Mouse (Mus musculus): ENCODE measurements around the gene Pitpnm3. TPM values are rescaled to one million over a fixed set of nuclear protein-coding genes. Genes with fewer than 3 reads are reported as not detected.

Pitpnm3 gene
- total and polyA plus RNA-seq, 2 experiments from 2014 or later = 3.2 to 14.0 TPM

GRCm38 (mm10) chr11:72067326-72067725, 68.3 kb downstream of the Pitpnm3 start:
- Histone ChIP-seq H3K4me2 (ENCODE audit: low read depth) (no peak overlapping the region), H3K27ac (ENCODE audit: low read depth, low read length) (no peak overlapping the region; the same call in 1 of the 2 replicates)

GRCm38 (mm10) chr11:72066330-72066729, 69.2 kb downstream of the Pitpnm3 start:
- Histone ChIP-seq H3K9ac (no peak overlapping the region), H3K9me3 (ENCODE audit: low read length) (peaks cover 11% of the 10 kb centered on the region; the same call in 1 of the 2 replicates), H3K27ac (ENCODE audit: low read depth, low read length) (no peak overlapping the region), H3K4me1 (ENCODE audit: insufficient read depth) (peaks cover 10% of the 10 kb centered on the region), H3K36me3 (ENCODE audit: insufficient read depth) (no peaks in the 10 kb centered on the region), H3K4me2 (ENCODE audit: low read depth) (no peak overlapping the region), H3K4me3 (ENCODE audit: low read depth, low read length) (no peak overlapping the region), H3K27me3 (ENCODE audit: insufficient read depth, low read length) (no peaks in the 10 kb centered on the region)
- DNase-seq = no peak
- peak; percentile 52 for TF ChIP-seq CTCF (IDR thresholded peaks at IDR 0.05; ENCODE audit: low read depth)
- WGBS = 40% methylated on average over 6 of the region's 6 CpGs
- ATAC-seq = no peak

More at GRCm38 (mm10) chr11:72067326-72067725, 68.3 kb downstream of the Pitpnm3 start:
- DNase-seq (peak; percentile 52), ATAC-seq (no peak)
- 68% methylated on average over 5 of the region's 5 CpGs for WGBS
- Histone ChIP-seq H3K4me3 (ENCODE audit: low read depth, low read length) (no peak overlapping the region), H3K27me3 (ENCODE audit: insufficient read depth, low read length) (no peaks in the 10 kb centered on the region), H3K4me1 (ENCODE audit: insufficient read depth) (peaks cover 10% of the 10 kb centered on the region), H3K9me3 (ENCODE audit: low read length) (peaks cover 11% of the 10 kb centered on the region; the same call in 1 of the 2 replicates), H3K9ac (no peak overlapping the region), H3K36me3 (ENCODE audit: insufficient read depth) (no peaks in the 10 kb centered on the region)
- TF ChIP-seq CTCF (IDR thresholded peaks at IDR 0.05; ENCODE audit: low read depth) = no peak

- Histone ChIP-seq H3K4me3 (ENCODE audit: low read depth, low read length) (no peak overlapping the region), H3K4me2 (ENCODE audit: low read depth) (no peak overlapping the region), H3K4me1 (ENCODE audit: insufficient read depth) (peaks cover 10% of the 10 kb centered on the region), H3K9me3 (ENCODE audit: low read length) (peaks cover 11% of the 10 kb centered on the region; the same call in 1 of the 2 replicates), H3K27me3 (ENCODE audit: insufficient read depth, low read length) (no peaks in the 10 kb centered on the region), H3K9ac (no peak overlapping the region), H3K36me3 (ENCODE audit: insufficient read depth) (no peaks in the 10 kb centered on the region), H3K27ac (ENCODE audit: low read depth, low read length) (no peak overlapping the region)
- 43% methylated on average over 8 of the region's 8 CpGs for WGBS
- peak; percentile 67 for ATAC-seq
- DNase-seq = peak; percentile 83
- TF ChIP-seq CTCF (IDR thresholded peaks at IDR 0.05; ENCODE audit: low read depth) = no peak
Observed at GRCm38 (mm10) chr11:72065103-72065502, 70.5 kb downstream of the Pitpnm3 start.

GRCm38 (mm10) chr11:72064414-72064813, 71.2 kb downstream of the Pitpnm3 start:
- DNase-seq = no peak
- ATAC-seq = no peak

GRCm38 (mm10) chr11:72061093-72061620, 74.4 kb downstream of the Pitpnm3 start:
- no peaks in the 10 kb centered on the region for H3K27me3 ChIP-seq (ENCODE audit: insufficient read depth, low read length)
- no peak overlapping the region for H3K4me3 ChIP-seq (ENCODE audit: low read depth, low read length)
- WGBS = 86% methylated on average over 13 of the region's 13 CpGs
- no peak overlapping the region for H3K4me2 ChIP-seq (ENCODE audit: low read depth)
- H3K36me3 ChIP-seq (ENCODE audit: insufficient read depth) = no peaks in the 10 kb centered on the region
- H3K4me1 ChIP-seq (ENCODE audit: insufficient read depth) = no peaks in the 10 kb centered on the region
- TF ChIP-seq CTCF (IDR thresholded peaks at IDR 0.05; ENCODE audit: low read depth) = no peak
- no peak overlapping the region for H3K9ac ChIP-seq
- ATAC-seq (no peak), DNase-seq (no peak)
- no peak overlapping the region for H3K27ac ChIP-seq (ENCODE audit: low read depth, low read length)
- peaks cover 11% of the 10 kb centered on the region; the same call in 1 of the 2 replicates for H3K9me3 ChIP-seq (ENCODE audit: low read length)

More at GRCm38 (mm10) chr11:72064414-72064813, 71.2 kb downstream of the Pitpnm3 start:
- WGBS = 85% methylated on average over 6 of the region's 6 CpGs
- no peaks in the 10 kb centered on the region for H3K27me3 ChIP-seq (ENCODE audit: insufficient read depth, low read length)
- peaks cover 11% of the 10 kb centered on the region; the same call in 1 of the 2 replicates for H3K9me3 ChIP-seq (ENCODE audit: low read length)
- no peak overlapping the region for H3K4me2 ChIP-seq (ENCODE audit: low read depth)
- H3K27ac ChIP-seq (ENCODE audit: low read depth, low read length) = no peak overlapping the region
- H3K4me3 ChIP-seq (ENCODE audit: low read depth, low read length) = no peak overlapping the region
- H3K4me1 ChIP-seq (ENCODE audit: insufficient read depth) = peaks cover 10% of the 10 kb centered on the region
- H3K36me3 ChIP-seq (ENCODE audit: insufficient read depth) = no peaks in the 10 kb centered on the region
- no peak overlapping the region for H3K9ac ChIP-seq
- TF ChIP-seq CTCF (IDR thresholded peaks at IDR 0.05; ENCODE audit: low read depth) = no peak

GRCm38 (mm10) chr11:72060416-72060815, 75.2 kb downstream of the Pitpnm3 start:
- ATAC-seq (no peak), DNase-seq (no peak)
- H3K27me3 ChIP-seq (ENCODE audit: insufficient read depth, low read length) = no peaks in the 10 kb centered on the region
- H3K4me1 ChIP-seq (ENCODE audit: insufficient read depth) = no peaks in the 10 kb centered on the region
- no peak for TF ChIP-seq CTCF (IDR thresholded peaks at IDR 0.05; ENCODE audit: low read depth)
- H3K4me2 ChIP-seq (ENCODE audit: low read depth) = no peak overlapping the region
- H3K9me3 ChIP-seq (ENCODE audit: low read length) = peaks cover 11% of the 10 kb centered on the region; the same call in 1 of the 2 replicates
- H3K9ac ChIP-seq = no peak overlapping the region
- no peak overlapping the region for H3K4me3 ChIP-seq (ENCODE audit: low read depth, low read length)
- H3K36me3 ChIP-seq (ENCODE audit: insufficient read depth) = no peaks in the 10 kb centered on the region
- H3K27ac ChIP-seq (ENCODE audit: low read depth, low read length) = no peak overlapping the region
- WGBS = 75% methylated on average over 9 of the region's 9 CpGs

- Histone ChIP-seq H3K9ac (no peak overlapping the region), H3K4me3 (ENCODE audit: low read depth, low read length) (no peak overlapping the region), H3K27ac (ENCODE audit: low read depth, low read length) (no peak overlapping the region), H3K4me2 (ENCODE audit: low read depth) (no peak overlapping the region), H3K36me3 (ENCODE audit: insufficient read depth) (no peaks in the 10 kb centered on the region), H3K27me3 (ENCODE audit: insufficient read depth, low read length) (no peaks in the 10 kb centered on the region), H3K4me1 (ENCODE audit: insufficient read depth) (no peaks in the 10 kb centered on the region), H3K9me3 (ENCODE audit: low read length) (no peaks in the 10 kb centered on the region)
- peak; percentile 10 for ATAC-seq
- WGBS = 57% methylated on average over 3 of the region's 3 CpGs
- TF ChIP-seq CTCF (IDR thresholded peaks at IDR 0.05; ENCODE audit: low read depth) = no peak
- no peak for DNase-seq
Observed at GRCm38 (mm10) chr11:72057166-72057565, 78.4 kb downstream of the Pitpnm3 start.
